Mouse (Mus musculus) heart, postnatal 36 days (tissue): ENCODE results near the gene Dvl3. TPM values are rescaled to one million over a fixed set of nuclear protein-coding genes. Genes with fewer than 3 reads are reported as not detected.
A peak's percentile ranks its signal among the peaks of the same experiment; 100 is the strongest.
"Not testable (repeated sequence)": the region's sequence is repeated elsewhere in the genome, so short reads cannot be mapped to it uniquely, and the experiment has no call there.

Experiments
- DNase-seq, 2 experiments: peaks; one replicate each; pipeline ENCODE4 v3.0.0; 2021 to 2022
- intact Hi-C: fragments of 180-260 bp; cut with DNase I; formaldehyde crosslinking; loops from one replicate; pipeline ENCODE4 v1.15.1; 2025
- total RNA-seq, 2 experiments: library from RNA; stranded (reverse); gene quantifications; 2 replicates each; pipeline ENCODE4 v1.2.3; 2021

Gene Dvl3
- 10 to 100 TPM; 44.9 to 47.2 TPM for total RNA-seq

DNA sequence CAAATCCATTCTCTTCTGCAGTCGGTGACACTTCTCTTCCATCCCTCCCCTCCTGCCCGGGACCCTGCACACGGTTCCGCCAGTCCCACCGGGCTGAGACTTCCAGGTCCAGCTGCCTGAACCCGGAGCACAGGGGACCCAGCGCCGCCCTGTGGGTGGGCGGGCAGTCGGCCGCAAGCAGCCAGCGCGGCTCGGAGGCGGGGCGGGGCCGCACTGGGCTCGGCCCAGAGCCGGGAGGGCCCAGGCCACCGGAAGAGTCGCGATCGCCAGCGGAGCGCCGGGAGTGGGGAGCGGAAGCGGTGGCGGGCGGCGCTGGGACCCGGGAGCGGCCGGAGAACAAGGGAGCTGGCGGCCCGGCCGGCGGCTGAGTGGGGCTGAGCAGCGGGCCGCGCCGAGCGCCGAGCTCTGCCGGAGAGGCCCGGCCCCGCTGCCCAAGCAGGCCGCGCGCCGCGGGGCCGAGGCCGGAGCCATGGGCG is at the start of gene Dvl3:
Gene Dvl3 (plus strand): TSS at position 257 of the 476 bp plus-strand sequence.
- DNase-seq, result peak; percentile 91 to 93
- intact Hi-C loops, result loop anchor here (1.0 to 5.0 kb wide), 3 partner anchors 18 to 96 kb away; partner anchors contain the start of genes Alg3, Eef1akmt4, Eif2b5 and Gm49333

GRCm38 (mm10) chr16:20470981-20471380 is 45.8 kb upstream of the Dvl3 start:
- DNase-seq, result no peak
- intact Hi-C loops, result no loop called here

- intact Hi-C loops, result no loop called here
- no peak for DNase-seq
Observed at GRCm38 (mm10) chr16:20471686-20472085, 45.1 kb upstream of the Dvl3 start.

DNA sequence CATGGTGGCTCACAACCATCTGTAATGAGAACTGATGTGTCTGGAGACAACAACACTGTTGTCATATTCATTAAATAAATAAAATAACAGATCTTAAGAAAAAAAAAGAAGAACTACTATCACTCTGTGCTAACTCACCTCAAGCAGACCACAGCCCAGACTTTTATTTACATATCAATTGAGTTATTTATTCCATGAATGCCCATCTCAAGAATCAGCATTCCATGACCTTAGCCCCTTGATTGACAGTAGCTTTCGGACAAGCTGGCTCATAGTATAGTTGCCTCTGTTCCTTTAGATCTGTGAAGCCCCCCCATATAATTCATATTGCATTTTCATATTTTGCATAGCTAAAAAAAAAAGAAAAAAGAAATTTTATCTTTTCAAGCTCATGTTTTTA is 43.0 kb upstream of the Dvl3 start:
- DNase-seq, result no peak
- intact Hi-C loops, result no loop called here

DNA sequence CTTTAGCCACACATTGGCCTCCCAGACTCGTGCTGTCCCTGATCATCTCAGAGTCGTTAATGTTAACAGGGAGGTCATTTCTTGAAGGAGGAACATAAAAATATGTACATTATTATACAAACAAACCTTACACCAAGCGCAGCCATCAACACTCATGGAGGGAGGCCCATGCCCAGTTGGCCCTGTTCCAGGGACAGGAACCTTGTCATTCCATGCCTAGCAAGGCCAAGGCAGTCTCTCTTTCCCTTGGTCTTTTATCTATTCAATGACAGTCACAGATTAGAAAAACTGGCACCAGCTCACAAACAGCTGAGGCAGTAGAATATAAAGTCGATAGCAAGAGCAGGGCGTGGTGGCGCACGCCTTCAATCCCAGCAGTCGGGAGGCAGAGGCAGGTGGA is 42.6 kb upstream of the Dvl3 start:
- intact Hi-C loops, result no loop called here
- no peak for DNase-seq

GRCm38 (mm10) chr16:20474786-20475185 is 42.0 kb upstream of the Dvl3 start:
- no peak for DNase-seq
- intact Hi-C loops, result no loop called here

DNA sequence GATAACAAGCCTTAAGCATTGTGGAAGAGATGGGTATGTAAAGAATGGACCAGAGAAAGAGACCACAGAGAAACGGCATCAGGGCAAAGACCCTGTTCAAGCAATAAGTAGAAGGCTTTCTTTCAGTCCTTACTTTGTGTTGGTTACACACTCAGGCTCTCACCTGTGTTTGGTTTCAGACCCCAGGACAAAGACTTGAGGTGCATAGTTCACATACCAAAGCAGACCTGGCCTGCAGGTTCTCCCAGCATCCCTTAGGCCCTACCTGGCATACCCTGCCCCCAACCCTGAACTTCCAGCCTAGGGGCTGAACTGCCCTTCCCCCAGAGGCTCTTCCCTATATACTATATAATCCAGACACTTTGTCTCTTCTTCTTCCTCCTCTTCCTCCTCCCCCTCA is 41.4 kb upstream of the Dvl3 start:
- intact Hi-C loops, result no loop called here
- DNase-seq, result no peak

DNA sequence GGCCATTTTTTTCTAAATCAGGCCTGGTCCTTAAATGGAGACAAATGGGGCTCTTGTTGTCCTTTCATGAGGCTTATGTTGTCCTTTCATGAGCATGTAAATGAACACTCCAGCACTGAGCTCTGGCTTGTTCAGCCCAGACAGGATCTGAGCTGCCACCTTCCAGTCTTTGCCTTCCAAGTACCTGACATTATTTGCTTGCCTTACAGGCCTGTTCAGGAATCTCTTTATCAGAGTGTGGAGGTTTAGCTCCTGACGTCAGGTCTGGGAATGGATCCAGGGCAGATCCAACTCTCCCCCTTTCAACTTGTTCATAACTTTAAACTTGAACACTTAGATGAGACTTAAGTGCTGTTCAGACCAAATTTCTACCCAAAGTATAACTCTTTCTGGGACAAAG is 39.9 kb upstream of the Dvl3 start:
- intact Hi-C loops, result no loop called here
- peak; percentile 36 to 40 for DNase-seq

GRCm38 (mm10) chr16:20477270-20477669 is 39.5 kb upstream of the Dvl3 start:
- intact Hi-C loops, result no loop called here
- no peak for DNase-seq

GRCm38 (mm10) chr16:20478504-20478903 is 38.3 kb upstream of the Dvl3 start:
- no peak for DNase-seq
- intact Hi-C loops, result no loop called here

DNA sequence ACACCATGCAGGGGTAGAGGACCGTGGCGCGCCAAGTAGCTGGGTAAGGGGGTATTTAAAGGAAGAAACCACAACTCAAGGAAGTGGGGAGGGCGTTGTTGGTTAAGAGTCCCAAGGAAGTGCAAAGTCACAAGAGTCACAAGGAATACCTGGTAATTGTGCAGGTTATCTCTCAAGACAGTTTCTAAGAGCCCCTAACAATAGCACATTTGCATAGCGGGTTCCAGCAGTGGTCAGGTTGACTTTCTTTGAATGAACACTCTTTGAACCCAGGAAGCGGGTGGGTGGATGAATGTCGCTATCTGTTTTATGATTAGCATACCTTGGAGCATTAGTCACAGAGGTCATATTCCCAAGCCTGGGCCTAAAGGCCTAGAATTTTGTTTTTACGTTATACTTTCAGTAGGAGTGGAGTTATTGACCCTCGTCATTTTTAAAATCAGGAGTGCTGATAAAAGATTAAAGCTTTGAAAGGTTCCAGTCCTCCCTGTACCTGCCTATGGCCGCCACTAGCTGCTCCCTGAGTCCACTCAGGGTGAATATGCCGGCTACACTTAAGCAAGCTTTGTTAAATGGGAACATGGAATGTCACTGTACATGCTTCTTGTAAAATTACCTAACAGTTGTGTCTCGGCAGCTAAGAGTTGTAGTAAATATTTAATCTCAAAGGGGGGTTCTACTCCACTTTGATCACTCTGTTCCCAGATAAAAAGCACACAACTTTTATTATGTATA is 37.6 kb upstream of the Dvl3 start:
- intact Hi-C loops, DNase-seq: not testable (repeated sequence)

DNA sequence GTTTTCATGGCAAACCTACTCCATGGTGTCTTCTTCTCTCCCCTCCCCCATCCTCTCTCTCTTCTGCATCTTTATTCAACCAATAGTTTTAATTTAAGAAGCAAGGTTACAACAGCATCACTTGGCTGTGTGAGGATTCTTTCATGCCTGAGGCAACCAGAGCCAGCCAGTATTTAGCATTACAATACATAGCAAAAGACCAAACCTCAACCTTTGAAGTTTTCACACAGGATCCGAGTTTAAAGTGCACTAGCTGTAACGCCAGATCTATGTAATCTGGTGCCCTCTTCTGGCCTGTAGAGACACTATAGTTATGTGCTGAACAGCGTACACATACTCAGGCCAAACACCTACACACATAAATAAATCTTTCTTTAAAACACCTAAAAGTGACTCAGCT is 36.7 kb upstream of the Dvl3 start:
- intact Hi-C loops, result loop anchor here (5.0 kb wide), 1 partner anchor 268 kb away; no protein-coding TSS in a partner anchor
- no peak for DNase-seq

- no peak for DNase-seq
- intact Hi-C loops, result loop anchor here (5.0 kb wide), 1 partner anchor 269 kb away; no protein-coding TSS in a partner anchor
Observed at GRCm38 (mm10) chr16:20481746-20482145, 35.0 kb upstream of the Dvl3 start.

- intact Hi-C loops, result loop anchor here (5.0 kb wide), 1 partner anchor 271 kb away; no protein-coding TSS in a partner anchor
- not testable (repeated sequence) for DNase-seq
Observed at GRCm38 (mm10) chr16:20483716-20484115, 33.1 kb upstream of the Dvl3 start.

DNA sequence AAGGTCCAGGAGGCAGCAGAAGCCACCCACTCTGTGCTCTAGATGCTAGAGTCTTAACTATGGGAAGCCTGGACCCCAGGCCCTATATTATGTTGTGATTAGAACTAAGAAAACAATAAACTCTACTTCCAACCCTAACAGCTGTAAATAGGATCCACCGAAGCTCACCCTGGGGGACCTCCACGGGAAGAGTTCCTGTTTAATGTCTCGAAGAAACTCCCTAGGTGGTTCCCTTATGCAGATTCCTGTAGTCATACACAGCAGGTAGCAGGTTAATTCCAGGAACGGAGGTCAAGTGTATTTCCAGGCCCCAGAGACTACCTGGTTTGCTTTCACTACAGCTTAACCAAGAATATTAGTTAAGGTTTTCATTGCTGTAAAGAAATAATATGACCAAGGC is 31.7 kb upstream of the Dvl3 start:
- no peak for DNase-seq
- intact Hi-C loops, result no loop called here

GRCm38 (mm10) chr16:20486048-20486447 is 30.7 kb upstream of the Dvl3 start:
- no peak for DNase-seq
- intact Hi-C loops, result no loop called here

GRCm38 (mm10) chr16:20488151-20488550 is 28.6 kb upstream of the Dvl3 start:
- intact Hi-C loops, result no loop called here
- no peak for DNase-seq

- DNase-seq, intact Hi-C loops: not testable (repeated sequence)
Observed at GRCm38 (mm10) chr16:20488751-20489150, 28.0 kb upstream of the Dvl3 start.

DNA sequence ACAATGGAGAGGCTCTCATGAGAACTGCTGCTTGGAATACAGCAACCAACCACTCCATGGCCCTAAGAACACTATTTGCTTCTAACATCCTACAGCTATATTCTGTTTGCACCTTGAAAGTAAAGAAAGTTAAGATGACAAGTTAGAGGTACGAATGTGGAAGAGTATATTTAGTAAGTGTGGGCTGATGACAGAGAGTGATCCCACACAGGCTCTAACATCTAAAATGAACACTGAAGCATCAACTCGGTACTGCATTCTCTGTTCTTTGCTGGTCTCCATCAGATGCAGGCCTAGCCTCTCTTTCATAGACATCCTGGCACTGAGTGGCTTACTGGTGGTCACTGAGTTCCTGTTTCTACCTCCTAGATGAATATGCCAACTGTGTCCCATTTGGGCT is 27.5 kb upstream of the Dvl3 start:
- DNase-seq, result no peak
- intact Hi-C loops, result no loop called here

DNA sequence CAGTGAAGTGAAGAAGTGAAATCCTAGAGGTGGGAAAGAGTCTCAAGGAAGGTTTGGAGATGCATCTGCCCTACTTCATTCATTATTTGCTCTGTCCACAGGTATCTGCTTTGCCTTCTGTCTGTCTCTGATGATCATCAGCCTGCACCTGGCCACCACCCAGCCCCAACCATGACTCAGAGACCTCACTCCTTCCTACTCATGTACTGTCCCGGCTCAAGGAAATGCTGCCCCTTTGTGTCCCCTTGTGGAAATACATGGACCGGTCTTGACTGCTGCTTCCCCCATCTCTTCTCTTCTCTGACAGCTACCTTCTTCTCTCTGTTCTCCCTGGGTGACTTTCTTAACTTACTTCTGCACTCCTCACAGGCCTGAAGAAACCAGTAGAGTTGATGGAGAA is 26.2 kb upstream of the Dvl3 start:
- peak in 1 of 2 experiments; percentile 18 for DNase-seq
- intact Hi-C loops, result no loop called here

- DNase-seq, result peak; percentile 24 to 26
- intact Hi-C loops, result no loop called here
Observed at GRCm38 (mm10) chr16:20491301-20491700, 25.5 kb upstream of the Dvl3 start.

- DNase-seq, result no peak
- intact Hi-C loops, result no loop called here
Observed at GRCm38 (mm10) chr16:20493452-20493851, 23.3 kb upstream of the Dvl3 start.
